Mouse (Mus musculus) stomach, adult 2 months (tissue): ENCODE measurements around the gene Kif9. TPM values are rescaled to one million over a fixed set of nuclear protein-coding genes. Genes with fewer than 3 reads are reported as not detected.

Source experiments
- polyA plus RNA-seq: library from polyadenylated mRNA; depleted of rRNA; stranded (reverse); fragments of >200 nt; gene quantifications from 2 replicates; pipeline ENCODE4 v1.2.3, GENCODE M21; 2012; rRNA removed

The Kif9 gene
- 0.26 and 0.32 TPM in 2 replicates for polyA plus RNA-seq

GRCm38 (mm10) chr9:110476124-110477091, at the start of gene Kif9, which contains the start of gene Klhl18:
Gene Kif9, plus strand, starts transcription at chr9:110476958.
Gene Klhl18, minus strand, starts transcription at chr9:110476694.

GRCm38 (mm10) chr9:110532538-110533291, 56.0 kb downstream of the Kif9 start, which contains the start of gene Setd2:
Gene Setd2, plus strand, starts transcription at chr9:110532597.

Other genes with a start within 250 kb of the Kif9 start
- gene Cspg5, start 233.2 kb upstream of the Kif9 start, polyA plus RNA-seq, result 0.38 and 0.63 TPM in 2 replicates
- 6.5 and 7.2 TPM in 2 replicates for gene Elp6, start 171.8 kb upstream of the Kif9 start, polyA plus RNA-seq
- 42.4 and 43.4 TPM in 2 replicates for gene Scap, start 143.7 kb upstream of the Kif9 start, polyA plus RNA-seq
- gene Ptpn23, start 68.7 kb upstream of the Kif9 start, polyA plus RNA-seq, result 34.9 and 36.8 TPM in 2 replicates
- 0.21 TPM in 1 of 2 replicates, not detected in the other for gene Ngp, start 57.2 kb upstream of the Kif9 start, polyA plus RNA-seq
- 6.8 TPM in 2 replicates for gene Klhl18, start 264 bp upstream of the Kif9 start, polyA plus RNA-seq
- gene Setd2, start 55.6 kb downstream of the Kif9 start, polyA plus RNA-seq, result 9.4 and 11.4 TPM in 2 replicates
- gene Nradd, start 147.5 kb downstream of the Kif9 start, polyA plus RNA-seq, result 8.0 and 8.9 TPM in 2 replicates
- 62.6 and 63.2 TPM in 2 replicates for gene Nbeal2, start 177.2 kb downstream of the Kif9 start, polyA plus RNA-seq
- gene Ccdc12, start 179.5 kb downstream of the Kif9 start, polyA plus RNA-seq, result 50.0 and 53.6 TPM in 2 replicates